Mouse (Mus musculus): Measurements from ENCODE around the gene Ascl1. TPM values are rescaled to one million over a fixed set of nuclear protein-coding genes. Genes with fewer than 3 reads are reported as not detected.

Gene Ascl1
- polyA plus RNA-seq, 1 experiment from 2014 or later: 4.8 TPM

GRCm38 (mm10) chr10:87494596-87494995 is 1.1 kb upstream of the Ascl1 start:
- no peak overlapping the region; the same call in 1 of the 2 replicates for H3K27ac ChIP-seq (replicated peaks)
- no peaks in the 10 kb centered on the region for H3K36me3 ChIP-seq (replicated peaks)
- peaks cover 99% of the 10 kb centered on the region for H3K27me3 ChIP-seq (replicated peaks; ENCODE audit: low read depth, poor library complexity, severe bottlenecking)
- peaks cover 6% of the 10 kb centered on the region; the same call in 1 of the 2 replicates for H3K9me3 ChIP-seq
- peak; percentile 50 for DNase-seq (ENCODE audit: low spot score)
- 0% methylated on average over 18 of the region's 18 CpGs for WGBS
- H3K4me1 ChIP-seq: peaks cover 39% of the 10 kb centered on the region
- peak overlapping the region; percentile 74 for H3K4me3 ChIP-seq

- peak; percentile 29 for DNase-seq (ENCODE audit: low spot score)
- H3K27ac ChIP-seq (replicated peaks): no peak overlapping the region
- H3K4me1 ChIP-seq: peaks cover 42% of the 10 kb centered on the region
These were observed 716 bp upstream of the Ascl1 start for GRCm38 (mm10) chr10:87494176-87494575.

GRCm38 (mm10) chr10:87492661-87493551 is 554 bp downstream of the Ascl1 start:
- Histone ChIP-seq H3K4me1 (peaks cover 50% of the 10 kb centered on the region), H3K27me3 (replicated peaks; ENCODE audit: low read depth, poor library complexity, severe bottlenecking) (peaks cover 99% of the 10 kb centered on the region)

More at GRCm38 (mm10) chr10:87494176-87494575, 716 bp upstream of the Ascl1 start:
- peak overlapping the region; percentile 74 for H3K4me3 ChIP-seq
- WGBS: under 1% methylated on average over 4 of the region's 4 CpGs
- H3K9me3 ChIP-seq: peaks cover 6% of the 10 kb centered on the region; the same call in 1 of the 2 replicates
- peaks cover 99% of the 10 kb centered on the region for H3K27me3 ChIP-seq (replicated peaks; ENCODE audit: low read depth, poor library complexity, severe bottlenecking)
- no peaks in the 10 kb centered on the region for H3K36me3 ChIP-seq (replicated peaks)

GRCm38 (mm10) chr10:87492332-87492660 is 1.2 kb downstream of the Ascl1 start:
- Histone ChIP-seq H3K4me1 (peaks cover 50% of the 10 kb centered on the region), H3K36me3 (replicated peaks) (no peaks in the 10 kb centered on the region), H3K4me3 (peak overlapping the region; percentile 74), H3K9me3 (peaks cover 4% of the 10 kb centered on the region; the same call in 1 of the 2 replicates), H3K27ac (replicated peaks) (peak overlapping the region; percentile 79), H3K27me3 (replicated peaks; ENCODE audit: low read depth, poor library complexity, severe bottlenecking) (peaks cover 99% of the 10 kb centered on the region)
- no peak for DNase-seq (ENCODE audit: low spot score)
- WGBS: under 1% methylated on average over 26 of the region's 26 CpGs

More at GRCm38 (mm10) chr10:87492661-87493551, 554 bp downstream of the Ascl1 start:
- H3K36me3 ChIP-seq (replicated peaks): no peaks in the 10 kb centered on the region
- peak; percentile 79 for DNase-seq (ENCODE audit: low spot score)
- under 1% methylated on average over 87 of the region's 90 CpGs for WGBS
- peaks cover 5% of the 10 kb centered on the region; the same call in 1 of the 2 replicates for H3K9me3 ChIP-seq
- peak overlapping the region; percentile 74 for H3K4me3 ChIP-seq
- peak overlapping the region; percentile 79 for H3K27ac ChIP-seq (replicated peaks)

GRCm38 (mm10) chr10:87491485-87492040 is 1.9 kb downstream of the Ascl1 start:
- 2% methylated on average over 11 of the region's 11 CpGs for WGBS
- DNase-seq (ENCODE audit: low spot score): peak; percentile 32
- Histone ChIP-seq H3K4me1 (peaks cover 51% of the 10 kb centered on the region), H3K27ac (replicated peaks) (0 out of 2 replicates have a peak overlapping the region, but pooled peaks have one; percentile 79), H3K27me3 (replicated peaks; ENCODE audit: low read depth, poor library complexity, severe bottlenecking) (peaks cover 99% of the 10 kb centered on the region), H3K36me3 (replicated peaks) (no peaks in the 10 kb centered on the region), H3K9me3 (peaks cover 4% of the 10 kb centered on the region; the same call in 1 of the 2 replicates), H3K4me3 (peak overlapping the region; percentile 74)

GRCm38 (mm10) chr10:87490328-87490727 is 3.1 kb downstream of the Ascl1 start:
- H3K27ac ChIP-seq (replicated peaks): no peak overlapping the region
- peaks cover 63% of the 10 kb centered on the region for H3K4me1 ChIP-seq
- WGBS: 4% methylated on average over 2 of the region's 2 CpGs

GRCm38 (mm10) chr10:87489246-87490009 is 4.0 kb downstream of the Ascl1 start:
- no peak overlapping the region; the same call in 1 of the 2 replicates for H3K27ac ChIP-seq (replicated peaks)
- peaks cover 64% of the 10 kb centered on the region for H3K4me1 ChIP-seq
- no peaks in the 10 kb centered on the region for H3K9me3 ChIP-seq
- H3K4me3 ChIP-seq: peak overlapping the region; percentile 35
- WGBS: 2% methylated on average over 18 of the region's 18 CpGs
- DNase-seq (ENCODE audit: low spot score): peak; percentile 55
- H3K36me3 ChIP-seq (replicated peaks): no peaks in the 10 kb centered on the region
- peaks cover 99% of the 10 kb centered on the region for H3K27me3 ChIP-seq (replicated peaks; ENCODE audit: low read depth, poor library complexity, severe bottlenecking)

More at GRCm38 (mm10) chr10:87490328-87490727, 3.1 kb downstream of the Ascl1 start:
- H3K9me3 ChIP-seq: no peaks in the 10 kb centered on the region
- no peaks in the 10 kb centered on the region for H3K36me3 ChIP-seq (replicated peaks)
- peak overlapping the region; percentile 36; the same call in 1 of the 2 replicates for H3K4me3 ChIP-seq
- DNase-seq (ENCODE audit: low spot score): no peak
- peaks cover 99% of the 10 kb centered on the region for H3K27me3 ChIP-seq (replicated peaks; ENCODE audit: low read depth, poor library complexity, severe bottlenecking)

GRCm38 (mm10) chr10:87488429-87489145 is 4.9 kb downstream of the Ascl1 start:
- DNase-seq (ENCODE audit: low spot score): peak; percentile 77
- WGBS: under 1% methylated on average over 16 of the region's 16 CpGs
- no peaks in the 10 kb centered on the region for H3K36me3 ChIP-seq (replicated peaks)
- no peak overlapping the region for H3K27ac ChIP-seq (replicated peaks)
- no peaks in the 10 kb centered on the region for H3K9me3 ChIP-seq
- peaks cover 56% of the 10 kb centered on the region for H3K4me1 ChIP-seq
- peak overlapping the region; percentile 35; the same call in 1 of the 2 replicates for H3K4me3 ChIP-seq
- H3K27me3 ChIP-seq (replicated peaks; ENCODE audit: low read depth, poor library complexity, severe bottlenecking): peaks cover 95% of the 10 kb centered on the region

GRCm38 (mm10) chr10:87485721-87486620 is 7.5 kb downstream of the Ascl1 start:
- DNase-seq (ENCODE audit: low spot score): peak; percentile 63
- H3K4me1 ChIP-seq: peaks cover 33% of the 10 kb centered on the region
- no peaks in the 10 kb centered on the region for H3K36me3 ChIP-seq (replicated peaks)
- H3K4me3 ChIP-seq: peak overlapping the region; percentile 48
- 2% methylated on average over 33 of the region's 33 CpGs for WGBS
- no peak overlapping the region for H3K27ac ChIP-seq (replicated peaks)
- H3K9me3 ChIP-seq: no peaks in the 10 kb centered on the region
- H3K27me3 ChIP-seq (replicated peaks; ENCODE audit: low read depth, poor library complexity, severe bottlenecking): peaks cover 90% of the 10 kb centered on the region

- Histone ChIP-seq H3K4me3 (peak overlapping the region; percentile 48), H3K9me3 (no peaks in the 10 kb centered on the region), H3K36me3 (replicated peaks) (no peaks in the 10 kb centered on the region), H3K27me3 (replicated peaks; ENCODE audit: low read depth, poor library complexity, severe bottlenecking) (peaks cover 81% of the 10 kb centered on the region), H3K4me1 (peaks cover 33% of the 10 kb centered on the region), H3K27ac (replicated peaks) (no peak overlapping the region)
- 1% methylated on average over 17 of the region's 17 CpGs for WGBS
- DNase-seq (ENCODE audit: low spot score): peak; percentile 24
These were observed 8.4 kb downstream of the Ascl1 start for GRCm38 (mm10) chr10:87484831-87485720.

Data from embryonic facial prominence, embryonic 10.5 days (tissue).